Mouse (Mus musculus) Patski (cell line): ENCODE data around the gene Htt. TPM values are rescaled to one million over a fixed set of nuclear protein-coding genes. Genes with fewer than 3 reads are reported as not detected.
"Not testable (repeated sequence)": the region's sequence is repeated elsewhere in the genome, so short reads cannot be mapped to it uniquely, and the experiment has no call there.

ENCODE experiments used
- ATAC-seq: fragments of 100-300 bp; one replicate; pipeline ENCODE4 v1.8.0; 2021
- CTCF ChIA-PET: fragments of 350-600 bp; sonication (Branson Sonifier 250); formaldehyde crosslinking; loops from one replicate; lab custom pipeline; 2022; ENCODE audit warnings: inconsistent platforms; lab: Charles Lee
- POLR2A ChIA-PET: fragments of 350-600 bp; sonication (Branson Sonifier 250); formaldehyde crosslinking; loops from one replicate; lab custom pipeline; 2022; ENCODE audit warnings: antibody characterized with exemption, inconsistent platforms; lab: Charles Lee
- DNase-seq: peaks from one replicate; pipeline ENCODE4 v3.0.0-alpha.2; 2011; ENCODE audit warnings: low read depth, low spot score
- H3K27me3 ChIP-seq: fragments of 371-371 bp; one replicate; pipeline ENCODE4 v1.5.1; 2021
- CTCF ChIP-seq: fragments of 100-300 bp; IDR thresholded peaks from one replicate; pipeline ENCODE4 v1.5.1; 2021
- in situ Hi-C: fragments of 300-500 bp; cut with MboI; formaldehyde crosslinking; loops from 3 replicates; pipeline ENCODE4 v1.11.1; 2018; ENCODE audit warnings: low pct_unique_long_range_greater_than_20kb, mixed read lengths
- polyA plus RNA-seq: library from polyadenylated mRNA; unstranded; gene quantifications from one replicate; pipeline ENCODE4 v1.2.3, GENCODE M21; 2021

Htt gene
- polyA plus RNA-seq, 1 experiment from 2014 or later, result 22.7 TPM

GRCm38 (mm10) chr5:34773392-34773791, 11.9 kb downstream of the Htt start:
- TF ChIP-seq CTCF, result no peak
- in situ Hi-C loops, result no loop called here
- DNase-seq, result no peak
- H3K27me3 ChIP-seq, result no peaks in the 10 kb centered on the region
- POLR2A ChIA-PET, result no interaction called here
- CTCF ChIA-PET, result no interaction called here
- no peak for ATAC-seq

DNA sequence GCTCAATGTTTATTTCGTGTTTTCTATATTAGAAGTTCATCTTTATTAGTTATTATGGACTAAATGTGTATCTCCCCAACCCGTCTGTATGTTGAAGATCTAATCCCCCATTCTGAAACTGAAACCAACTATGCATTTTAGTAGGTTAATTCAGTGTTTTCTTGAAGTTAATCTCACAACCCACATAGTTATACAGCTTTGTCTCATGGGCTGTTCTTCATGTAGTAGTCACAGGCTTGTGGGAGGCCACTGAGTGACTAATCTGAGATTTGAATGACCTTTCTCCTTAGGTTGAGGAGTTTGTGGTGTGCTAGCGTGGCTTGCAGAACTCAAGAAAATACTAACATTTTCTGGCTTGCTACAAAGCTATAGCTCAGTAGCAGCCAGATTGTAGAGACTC, 23.5 kb downstream of the Htt start:
- ATAC-seq, result no peak
- no peaks in the 10 kb centered on the region for H3K27me3 ChIP-seq
- TF ChIP-seq CTCF, result no peak
- DNase-seq, result no peak
- in situ Hi-C loops, result no loop called here
- CTCF ChIA-PET, result interaction anchor here (0.9 kb wide), 1 partner anchor 9 kb away, joined by 3 read pairs; no protein-coding TSS in a partner anchor
- POLR2A ChIA-PET, result interaction anchor here (0.7 kb wide), 1 partner anchor 18 kb away, joined by 3 read pairs; no protein-coding TSS in a partner anchor

- DNase-seq (no peak), ATAC-seq (no peak)
- CTCF ChIA-PET, result no interaction called here
- POLR2A ChIA-PET, result no interaction called here
- no peak for TF ChIP-seq CTCF
- no peaks in the 10 kb centered on the region for H3K27me3 ChIP-seq
- in situ Hi-C loops, result no loop called here
These were observed 29.6 kb downstream of the Htt start for GRCm38 (mm10) chr5:34791141-34791540.

DNA sequence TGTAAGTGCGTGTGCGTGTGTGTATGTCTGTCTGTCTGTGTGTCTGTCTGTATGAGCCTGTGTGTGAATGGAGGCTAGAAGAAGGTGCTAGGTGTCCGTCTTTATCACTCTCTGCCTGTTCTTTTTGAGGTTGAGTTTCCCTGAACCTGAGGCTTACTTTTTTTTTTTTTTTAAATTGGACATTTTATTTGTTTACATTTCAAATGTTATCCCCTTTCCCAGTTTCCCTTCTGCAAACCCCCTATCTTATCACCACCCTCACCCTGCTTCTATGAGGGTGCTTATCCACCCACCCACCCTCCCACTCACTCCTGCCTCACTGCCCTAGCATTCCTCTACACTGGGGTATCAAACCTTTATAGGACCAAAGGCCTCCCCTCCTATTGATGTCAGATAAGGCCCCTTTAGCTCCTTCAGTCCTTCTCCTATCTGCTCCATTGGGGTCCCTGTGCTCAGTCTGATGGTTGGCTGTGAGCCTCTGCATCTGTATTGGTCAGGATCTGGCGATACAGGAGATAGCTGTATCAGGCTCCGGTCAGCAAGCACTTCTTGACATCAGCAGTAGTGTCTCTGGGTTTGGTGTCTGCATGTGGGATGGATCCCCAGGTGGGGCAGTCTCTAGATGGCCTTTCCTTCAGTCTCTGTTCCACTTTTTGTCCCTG, 38.9 kb downstream of the Htt start:
- POLR2A ChIA-PET, result no interaction called here
- in situ Hi-C loops, result no loop called here
- TF ChIP-seq CTCF, result no peak
- ATAC-seq (no peak), DNase-seq (no peak)
- CTCF ChIA-PET, result no interaction called here
- no peaks in the 10 kb centered on the region for H3K27me3 ChIP-seq

- H3K27me3 ChIP-seq, result no peaks in the 10 kb centered on the region
- in situ Hi-C loops, result no loop called here
- ChIA-PET CTCF (interaction anchor here (0.7 kb wide), 1 partner anchor 12 kb away, joined by 3 read pairs; no protein-coding TSS in a partner anchor), POLR2A (no interaction called here)
- ATAC-seq (no peak), DNase-seq (no peak)
- peak; percentile 68 for TF ChIP-seq CTCF
These were observed 44.5 kb downstream of the Htt start for GRCm38 (mm10) chr5:34806038-34806437.

DNA sequence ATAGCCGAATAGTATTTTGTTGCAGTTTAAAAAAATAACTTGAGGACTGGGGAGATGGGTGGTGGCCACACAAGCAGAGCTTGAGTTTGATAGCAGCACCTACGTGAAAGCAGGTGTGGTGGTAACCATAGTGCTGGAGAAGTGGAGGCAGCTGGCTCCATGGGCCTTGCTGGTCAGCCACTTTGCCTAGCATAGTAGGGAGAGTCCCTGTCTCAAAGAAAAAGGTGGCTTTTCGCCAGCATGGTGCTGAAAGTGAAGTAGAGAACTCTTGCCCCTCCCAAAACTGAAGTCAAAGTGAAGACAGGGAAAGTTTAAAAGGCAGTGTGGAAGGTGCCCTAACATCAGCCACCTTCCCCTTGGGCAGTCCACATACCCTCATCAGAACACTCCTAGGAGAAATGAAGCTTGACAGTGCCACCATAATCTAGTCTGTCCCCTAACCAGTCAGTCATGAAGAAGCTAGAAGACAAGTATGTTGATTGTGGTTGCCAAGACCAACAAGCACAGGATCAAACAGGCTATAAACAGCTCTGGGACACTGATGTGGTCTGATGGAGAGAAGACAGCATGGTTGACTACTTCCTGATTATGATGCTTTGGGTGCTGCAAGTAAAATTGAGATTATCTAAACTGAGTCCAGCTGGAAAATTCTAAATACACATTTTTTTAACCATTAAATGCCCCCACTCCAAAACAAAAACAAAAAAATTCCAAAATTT, 61.0 kb downstream of the Htt start:
- no peaks in the 10 kb centered on the region for H3K27me3 ChIP-seq
- DNase-seq, result peak; percentile 20
- no peak for TF ChIP-seq CTCF
- no peak for ATAC-seq
- CTCF ChIA-PET, result interaction anchor here (0.9 to 2.8 kb wide), 4 partner anchors 8 to 14 kb away, joined by 3 to 11 read pairs (median 6); no protein-coding TSS in a partner anchor
- POLR2A ChIA-PET, result interaction anchor here (0.7 to 1.0 kb wide), 2 partner anchors 19 to 125 kb away, joined by 3 to 5 read pairs; no protein-coding TSS in a partner anchor
- in situ Hi-C loops, result no loop called here

DNA sequence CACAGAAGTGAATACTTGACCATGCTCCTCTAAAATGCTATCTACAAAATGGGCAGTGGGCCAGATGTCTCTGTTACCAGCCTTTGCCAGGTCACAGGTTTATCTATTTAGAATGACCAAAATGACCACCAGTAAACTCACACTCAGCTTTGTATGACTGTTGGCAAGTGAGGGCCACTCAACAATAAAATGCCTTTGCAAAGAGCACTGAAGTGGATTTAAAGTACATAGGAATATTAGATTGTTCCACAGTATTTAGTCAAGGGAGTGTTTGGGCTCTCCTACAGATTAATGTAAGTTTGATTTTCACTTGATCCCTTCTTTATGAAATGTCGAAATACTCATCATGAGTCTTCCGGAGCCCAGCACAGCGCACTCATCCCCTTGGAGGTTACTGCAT, 92.5 kb downstream of the Htt start:
- in situ Hi-C loops, result no loop called here
- POLR2A ChIA-PET, result interaction anchor here (1.3 kb wide), 1 partner anchor 11 kb away, joined by 6 read pairs; no protein-coding TSS in a partner anchor
- no peak for TF ChIP-seq CTCF
- CTCF ChIA-PET, result interaction anchor here (1.2 kb wide), 1 partner anchor 20 kb away, joined by 3 read pairs; no protein-coding TSS in a partner anchor
- ATAC-seq (no peak), DNase-seq (no peak)
- H3K27me3 ChIP-seq, result no peaks in the 10 kb centered on the region

GRCm38 (mm10) chr5:34865367-34865766, 103.8 kb downstream of the Htt start:
- ChIA-PET CTCF (no interaction called here), POLR2A (no interaction called here)
- no peak for TF ChIP-seq CTCF
- H3K27me3 ChIP-seq, result no peaks in the 10 kb centered on the region
- ATAC-seq (no peak), DNase-seq (no peak)
- in situ Hi-C loops, result no loop called here

- in situ Hi-C loops, ATAC-seq, POLR2A ChIA-PET, H3K27me3 ChIP-seq, DNase-seq: not testable (repeated sequence)
- CTCF ChIA-PET, result interaction anchor here (0.9 to 1.1 kb wide), 2 partner anchors 14 to 171 kb away, joined by 3 read pairs; no protein-coding TSS in a partner anchor
These were observed 118.8 kb downstream of the Htt start for GRCm38 (mm10) chr5:34880307-34880706.

DNA sequence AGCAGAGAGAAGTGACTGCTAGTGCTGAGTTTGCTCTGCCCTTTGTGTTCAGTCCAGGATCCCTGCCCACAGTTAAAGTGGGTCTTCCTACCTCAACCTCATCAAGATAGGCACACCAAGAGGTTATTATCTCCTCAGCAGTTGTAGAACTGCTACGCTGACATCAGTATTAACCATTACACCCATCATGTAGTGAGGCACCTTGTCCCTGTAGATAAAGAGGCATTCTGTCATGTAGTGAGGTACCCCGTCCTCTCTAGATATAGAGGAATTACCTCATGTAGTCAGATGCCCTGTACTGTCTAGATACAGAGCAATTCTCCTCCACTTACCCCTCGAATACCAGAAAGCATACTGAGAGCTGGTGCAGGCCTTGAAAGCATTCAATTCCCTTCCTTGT, 119.5 kb downstream of the Htt start:
- in situ Hi-C loops, result no loop called here
- no peak for TF ChIP-seq CTCF
- DNase-seq, result no peak
- POLR2A ChIA-PET, result no interaction called here
- H3K27me3 ChIP-seq, result no peaks in the 10 kb centered on the region
- no peak for ATAC-seq
- CTCF ChIA-PET, result no interaction called here

DNA sequence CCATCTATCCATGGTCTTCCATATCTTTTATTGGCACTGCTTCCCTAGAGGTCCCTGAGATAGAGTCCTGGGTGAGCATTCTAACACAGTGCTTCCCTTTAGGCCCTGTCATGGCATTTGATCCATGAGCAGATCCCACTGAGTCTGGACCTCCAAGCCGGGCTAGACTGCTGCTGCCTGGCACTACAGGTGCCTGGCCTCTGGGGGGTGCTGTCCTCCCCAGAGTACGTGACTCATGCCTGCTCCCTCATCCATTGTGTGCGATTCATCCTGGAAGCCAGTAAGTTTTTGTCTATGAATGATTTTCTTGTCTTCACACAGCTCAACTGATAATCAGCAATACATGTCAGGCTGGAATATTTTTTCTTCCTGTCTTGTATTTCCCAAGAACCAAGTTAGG, 123.7 kb downstream of the Htt start:
- ATAC-seq (no peak), DNase-seq (no peak)
- H3K27me3 ChIP-seq, result no peaks in the 10 kb centered on the region
- TF ChIP-seq CTCF, result peak; percentile 67
- POLR2A ChIA-PET, result interaction anchor here (1.1 kb wide), 1 partner anchor 8 kb away, joined by 3 read pairs; no protein-coding TSS in a partner anchor
- in situ Hi-C loops, result no loop called here
- CTCF ChIA-PET, result interaction anchor here (1.2 to 1.8 kb wide), 5 partner anchors 11 to 154 kb away, joined by 3 to 6 read pairs (median 3); no protein-coding TSS in a partner anchor
